Mouse (Mus musculus) thymus, postnatal 25 days (tissue): ENCODE results near the gene Sec23ip.
"Not testable (repeated sequence)": the region's sequence is repeated elsewhere in the genome, so short reads cannot be mapped to it uniquely, and the experiment has no call there.

Experiments used
- DNase-seq: peaks from one replicate; pipeline ENCODE4 v3.0.0; 2022

Sec23ip gene

DNA sequence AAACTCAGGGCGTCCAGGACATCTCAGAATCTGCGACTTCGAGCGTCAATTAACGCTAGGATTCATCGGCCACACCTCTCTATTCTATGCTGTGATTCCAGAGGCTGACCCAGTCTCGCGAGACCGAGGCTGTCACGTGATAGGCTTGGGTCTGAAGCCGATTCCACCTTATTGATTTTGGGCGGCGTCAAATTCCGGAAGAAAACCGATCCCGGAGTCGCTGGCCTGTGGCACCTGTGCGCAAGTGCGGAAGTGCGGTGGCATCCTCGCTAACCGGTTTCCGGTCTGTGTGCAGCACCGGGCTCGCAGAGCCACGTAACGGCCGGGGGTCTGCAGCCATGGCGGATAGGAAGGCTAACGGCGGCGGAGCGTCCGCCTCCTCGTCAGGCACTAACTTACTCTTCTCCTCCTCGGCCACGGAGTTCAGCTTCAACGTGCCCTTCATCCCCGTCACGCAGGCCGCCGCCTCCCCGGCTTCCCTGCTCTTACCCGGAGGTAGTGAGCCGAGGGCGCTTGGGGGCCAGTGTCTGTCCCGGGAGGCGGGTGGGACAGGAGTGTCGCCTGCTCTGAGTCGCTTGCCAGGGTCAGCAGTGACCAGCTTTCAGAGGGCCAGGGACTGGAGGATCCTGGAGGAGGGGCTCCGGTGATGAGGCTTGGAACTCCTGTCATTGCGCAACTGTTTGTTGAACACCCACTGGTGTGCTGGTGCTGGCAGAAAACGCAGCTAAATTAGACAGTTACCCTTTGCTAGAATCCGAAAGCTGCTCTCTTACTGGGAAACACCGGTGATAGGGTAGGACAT, at the start of gene Sec23ip:
Gene Sec23ip (plus strand): TSS at position 260 of the 802 bp plus-strand sequence.
- peak; percentile 97 for DNase-seq

DNA sequence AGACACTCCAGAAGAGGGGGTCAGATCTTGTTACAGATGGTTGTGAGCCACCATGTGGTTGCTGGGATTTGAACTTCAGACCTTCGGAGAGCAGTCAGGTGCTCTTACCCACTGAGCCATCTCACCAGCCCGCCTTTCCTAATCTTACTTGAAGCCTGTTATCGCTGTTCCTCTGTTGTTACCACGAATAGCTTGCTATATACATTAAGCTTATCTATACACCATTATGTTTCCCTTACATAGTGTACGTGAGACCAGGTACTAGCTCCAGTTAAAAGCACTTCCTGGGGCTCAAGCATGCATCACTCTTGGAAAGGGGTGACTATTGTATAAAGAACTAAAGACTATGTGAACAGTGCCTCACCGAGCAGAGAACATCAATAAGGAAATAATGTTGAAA, 44.8 kb upstream of the Sec23ip start:
- DNase-seq: not testable (repeated sequence)

DNA sequence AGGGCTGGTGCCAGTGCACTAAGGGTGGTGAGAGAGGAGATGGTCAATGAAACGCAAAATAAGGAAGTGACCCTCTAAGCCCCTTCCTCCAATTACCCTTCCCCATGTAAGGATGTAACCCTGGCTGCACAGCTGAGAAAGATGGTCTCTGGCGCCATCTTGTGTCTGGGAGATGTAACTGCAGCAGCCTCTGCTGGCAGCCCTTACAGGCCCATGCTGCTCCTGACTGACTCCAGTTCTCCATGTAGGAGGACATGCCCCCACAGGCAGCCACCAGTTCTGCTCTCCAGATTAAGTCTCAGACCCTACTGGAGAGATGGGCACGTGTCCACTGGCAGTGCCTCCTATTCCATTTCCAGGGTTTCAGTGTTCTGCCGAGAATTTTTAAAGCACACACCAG, 39.0 kb upstream of the Sec23ip start:
- peak; percentile 62 for DNase-seq

DNA sequence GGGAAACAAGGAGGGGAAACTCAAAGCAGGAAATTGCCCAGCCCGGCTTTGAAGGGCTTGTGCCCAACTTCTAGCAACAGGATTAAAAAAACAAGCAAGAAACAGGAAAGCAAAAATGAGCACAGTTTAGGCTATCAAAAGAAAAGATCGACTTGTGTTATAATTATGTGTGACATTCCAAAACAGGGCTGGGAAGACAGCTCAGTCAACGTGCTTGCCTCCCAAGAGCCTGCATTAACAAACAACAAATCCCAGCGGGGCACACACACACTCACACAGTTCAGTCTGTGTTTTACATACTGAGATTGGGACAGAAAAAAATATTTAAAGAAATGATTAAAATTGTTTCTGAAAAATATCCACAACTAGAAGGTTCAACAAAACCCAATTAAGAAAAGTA, 26.8 kb upstream of the Sec23ip start:
- DNase-seq: no peak

DNA sequence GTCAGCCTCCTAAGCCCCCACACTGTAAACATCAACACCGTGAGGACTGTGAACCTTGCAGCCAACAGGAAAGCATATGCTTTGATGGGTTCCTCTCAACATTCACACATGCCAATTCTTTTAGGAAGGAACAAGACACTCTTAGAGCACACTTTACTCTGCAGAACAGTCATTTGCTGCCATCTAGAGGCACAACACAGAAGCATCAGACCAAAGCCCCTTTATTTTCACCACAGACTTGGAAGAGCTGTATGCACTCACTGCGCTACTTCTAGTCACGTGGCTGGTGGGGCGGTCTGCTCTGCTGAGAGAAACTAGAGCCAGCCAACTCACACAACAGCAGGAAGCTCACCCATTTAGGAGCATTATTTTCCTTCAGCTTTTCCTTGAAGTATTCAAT, 20.0 kb upstream of the Sec23ip start:
- DNase-seq: peak; percentile 74

DNA sequence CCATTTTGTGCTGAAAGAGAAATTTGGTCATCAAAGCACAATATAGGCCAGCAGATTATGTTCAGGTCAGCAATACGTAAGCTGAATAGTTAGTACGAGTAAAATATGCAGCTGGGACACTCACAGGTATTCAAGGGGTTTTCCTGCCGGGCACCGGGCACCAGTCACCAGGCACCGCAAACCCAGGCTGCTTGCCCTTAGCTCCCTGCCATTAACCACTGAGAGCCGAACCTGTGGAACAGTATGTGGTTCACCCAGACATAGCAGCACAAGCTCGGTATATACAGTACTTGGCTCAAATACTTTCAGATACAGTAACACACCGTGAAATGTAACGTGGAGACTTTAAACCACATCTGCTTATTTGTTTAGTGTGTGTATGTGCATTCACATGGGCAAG, 19.6 kb upstream of the Sec23ip start:
- DNase-seq: no peak

DNA sequence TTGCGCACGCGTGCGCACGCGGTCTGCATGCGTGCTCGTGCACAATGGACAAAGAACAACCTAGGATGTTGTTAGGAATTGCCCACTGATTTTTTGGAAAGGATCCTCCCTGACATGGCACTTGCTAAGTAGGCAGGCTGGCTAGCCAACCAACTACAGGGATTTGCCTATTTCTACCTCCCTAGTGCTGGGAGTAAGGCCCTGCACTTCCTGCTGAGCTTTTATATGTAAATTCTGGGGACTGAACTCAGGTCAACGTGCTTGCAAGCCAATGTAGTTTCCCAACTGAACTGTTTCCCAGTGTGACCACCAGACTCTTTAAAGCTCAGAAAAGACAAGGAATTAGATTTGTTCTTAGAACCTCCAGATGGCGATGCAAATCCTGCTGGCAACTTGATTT, 17.7 kb upstream of the Sec23ip start:
- no peak for DNase-seq

DNA sequence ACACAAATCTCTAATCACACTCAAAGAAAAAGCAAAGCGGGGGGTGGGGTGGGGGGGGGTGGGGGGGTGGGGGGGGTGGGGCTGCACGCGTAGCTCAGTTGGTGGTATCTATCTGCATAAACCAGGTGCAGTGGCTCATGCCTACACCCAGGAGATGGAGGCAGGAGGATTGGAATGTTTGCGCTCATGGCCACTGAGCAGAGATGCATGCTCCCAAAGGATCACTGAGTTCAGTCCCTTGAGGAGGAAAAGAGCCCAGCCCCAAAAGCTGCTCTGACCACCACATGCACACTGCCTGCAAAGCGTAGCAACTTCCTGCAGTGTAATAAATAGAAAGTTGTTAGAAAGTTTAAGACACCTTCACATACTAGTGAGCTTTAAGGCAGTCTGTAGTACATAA, 17.0 kb upstream of the Sec23ip start:
- DNase-seq: no peak

DNA sequence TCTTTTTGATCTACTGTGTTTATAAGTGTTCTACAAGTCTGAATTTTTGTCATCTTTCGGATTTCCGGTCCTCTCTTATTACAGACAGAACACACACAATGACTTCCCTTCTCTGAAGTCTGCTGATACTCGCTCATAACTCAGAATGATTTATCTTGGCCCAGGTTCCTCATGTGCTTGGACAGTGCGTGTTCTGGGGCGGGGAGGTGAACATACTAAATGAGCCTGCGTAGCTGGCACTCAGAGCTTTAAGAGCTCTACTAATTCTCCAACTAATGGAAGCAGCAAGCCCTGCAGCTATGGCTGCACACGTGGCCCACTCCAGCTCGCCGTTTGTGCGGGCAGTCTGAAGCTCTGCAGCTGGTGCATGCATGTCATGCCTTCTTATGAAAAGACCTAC, 16.0 kb upstream of the Sec23ip start:
- DNase-seq: no peak

DNA sequence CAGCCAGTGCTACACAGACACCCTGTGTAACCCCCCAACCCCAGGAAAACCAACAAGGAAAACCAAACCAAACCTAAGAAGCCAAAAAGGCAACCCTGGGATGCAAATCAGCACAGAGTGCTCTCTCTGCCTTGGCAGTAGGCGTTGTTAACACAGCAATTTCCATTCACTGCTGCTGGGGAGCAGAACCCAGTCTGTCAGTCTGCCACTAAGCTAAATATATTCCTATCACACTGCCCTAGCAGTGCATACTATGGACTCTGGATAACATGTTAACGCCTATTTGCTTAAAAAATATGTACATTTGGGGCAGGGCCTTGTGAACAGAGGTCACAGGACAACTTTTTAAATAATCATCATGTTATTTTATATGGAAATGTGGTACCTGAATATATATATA, 13.2 kb upstream of the Sec23ip start:
- no peak for DNase-seq

DNA sequence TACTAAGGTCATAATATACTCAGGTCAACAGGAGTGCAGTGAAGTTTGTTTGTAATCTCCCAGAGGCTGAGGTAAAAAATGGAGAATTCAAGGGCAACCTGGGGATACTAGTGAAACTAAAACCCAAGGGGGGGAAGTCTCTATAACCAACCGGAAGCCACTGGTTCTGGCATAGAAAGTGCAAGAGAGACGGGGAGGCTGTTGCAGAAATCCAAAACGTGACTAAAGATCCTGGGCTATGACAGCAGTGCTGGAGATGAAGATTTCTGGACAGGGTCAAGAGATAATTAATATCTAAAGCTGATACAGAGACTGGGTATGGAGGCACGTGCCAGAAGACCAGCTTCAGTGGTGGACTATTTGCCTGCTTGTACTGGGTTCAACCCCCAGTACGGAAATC, 6.7 kb upstream of the Sec23ip start:
- no peak for DNase-seq

DNA sequence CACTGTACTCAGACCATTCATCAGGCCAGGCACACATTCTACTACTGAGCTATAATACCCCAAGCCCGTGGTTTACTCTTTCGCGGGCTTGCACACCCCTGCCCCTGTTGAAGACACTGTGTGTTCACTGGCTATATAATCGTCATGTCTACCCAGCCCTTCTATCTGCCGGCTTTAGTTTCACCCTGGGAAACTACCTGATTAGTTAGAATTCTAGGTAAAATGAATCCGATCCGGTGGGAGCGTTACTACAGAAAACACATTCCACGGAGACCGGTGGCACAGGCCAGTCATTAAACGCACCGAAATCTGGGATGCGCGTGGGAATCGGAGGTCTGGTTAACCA, 5.7 kb upstream of the Sec23ip start:
- DNase-seq: no peak

DNA sequence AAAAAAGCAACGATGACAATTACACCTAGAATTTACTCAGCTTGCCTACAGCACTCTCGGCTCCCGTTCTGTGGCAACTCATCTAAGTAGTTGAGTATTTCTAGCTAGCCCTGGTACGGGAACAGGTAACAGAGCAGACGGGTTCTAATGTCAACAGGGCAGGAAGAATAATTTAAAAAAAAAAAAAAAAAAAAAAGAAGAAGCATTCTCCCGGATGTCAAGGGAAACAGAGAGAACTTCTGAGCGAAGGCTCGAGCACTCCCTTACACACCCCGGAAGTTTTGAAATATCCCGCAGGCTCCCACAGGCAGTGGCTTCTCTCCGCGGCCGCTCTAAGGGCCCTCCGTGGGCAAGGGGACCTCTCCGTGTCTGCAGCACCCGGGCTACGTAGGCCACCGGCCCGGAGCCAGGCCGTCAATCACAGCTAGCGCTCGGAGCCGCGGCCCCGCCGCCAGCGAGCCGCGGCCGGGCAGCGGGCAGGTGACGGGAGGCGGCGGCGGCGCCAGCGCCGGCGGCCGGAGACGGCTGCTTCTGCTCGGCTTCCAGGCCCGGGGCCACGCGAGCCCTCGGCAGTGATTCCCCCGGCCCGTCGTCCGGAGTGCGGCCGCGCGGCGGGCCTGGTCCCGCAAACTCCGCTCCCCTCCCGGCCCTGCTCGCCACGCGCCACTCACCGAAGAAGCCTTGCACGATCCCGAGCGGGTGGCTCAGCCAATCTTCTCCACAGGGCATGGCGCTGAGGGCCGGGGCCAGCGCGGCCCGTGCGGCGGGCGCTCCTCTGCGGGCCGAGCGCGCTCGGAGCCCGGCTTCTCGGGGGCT, 5.1 kb upstream of the Sec23ip start:
- peak; percentile 64 for DNase-seq

DNA sequence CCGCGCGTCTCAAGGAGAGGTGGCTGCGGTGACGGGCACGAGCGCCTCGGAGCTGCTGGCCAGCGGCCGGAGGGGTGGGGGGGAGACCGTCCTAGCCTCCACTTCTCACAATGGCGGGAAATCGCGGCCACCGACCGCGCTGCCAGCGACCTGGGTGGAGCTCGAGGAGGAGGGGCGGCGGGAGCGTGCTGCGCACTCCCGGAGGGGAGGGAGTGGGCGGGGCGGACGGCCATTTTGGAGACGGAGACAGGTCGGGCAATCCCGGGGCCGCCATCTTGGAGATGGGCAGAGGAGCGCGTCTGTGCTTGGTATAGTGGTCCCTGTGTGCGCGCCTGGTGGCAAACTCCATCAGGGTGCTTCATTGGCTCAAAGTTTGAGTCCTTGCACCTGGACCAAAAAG, 4.4 kb upstream of the Sec23ip start, which contains the start of gene Mcmbp:
Gene Mcmbp (minus strand): TSS at position 162 of the 400 bp plus-strand sequence.
- DNase-seq: peak; percentile 97

DNA sequence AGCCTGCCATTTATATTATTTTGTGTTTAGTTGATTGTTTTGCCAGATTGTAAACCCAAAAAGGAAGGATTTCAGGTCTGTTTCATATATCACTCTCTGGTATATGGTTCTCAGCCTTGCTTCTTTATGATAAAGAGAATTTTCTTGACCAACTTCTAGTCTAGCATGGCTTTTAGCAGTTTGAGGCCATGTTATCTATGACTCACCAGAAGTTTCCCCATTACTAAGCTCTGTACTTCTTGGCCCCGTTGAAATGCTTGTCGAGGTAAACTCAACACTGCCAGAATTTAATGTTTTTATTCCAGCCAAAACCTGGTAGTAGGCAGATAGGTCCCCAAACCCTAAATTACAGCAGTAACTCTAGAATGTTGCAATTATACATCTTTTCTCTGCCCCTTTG, 845 bp upstream of the Sec23ip start:
- DNase-seq: no peak

DNA sequence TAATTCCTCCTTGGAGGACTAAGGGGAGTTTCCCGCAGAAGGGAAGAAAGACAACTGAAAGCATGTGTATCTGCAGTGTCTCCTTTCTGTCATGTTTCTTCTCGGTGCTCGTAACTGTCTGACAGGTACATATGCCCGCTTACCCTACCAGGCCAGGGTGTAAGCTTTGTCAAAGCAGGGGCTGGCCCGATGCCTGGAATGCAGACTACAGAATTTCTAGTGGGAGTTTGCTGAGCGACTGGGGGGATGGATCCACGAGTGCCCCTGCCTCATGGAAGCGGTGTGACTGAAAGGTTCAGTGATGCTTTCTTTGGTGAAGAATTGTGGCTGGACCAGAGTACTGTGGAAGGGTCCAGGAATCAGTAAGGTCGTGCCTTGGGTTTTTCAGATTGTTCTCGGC, 1.4 kb downstream of the Sec23ip start:
- DNase-seq: no peak

DNA sequence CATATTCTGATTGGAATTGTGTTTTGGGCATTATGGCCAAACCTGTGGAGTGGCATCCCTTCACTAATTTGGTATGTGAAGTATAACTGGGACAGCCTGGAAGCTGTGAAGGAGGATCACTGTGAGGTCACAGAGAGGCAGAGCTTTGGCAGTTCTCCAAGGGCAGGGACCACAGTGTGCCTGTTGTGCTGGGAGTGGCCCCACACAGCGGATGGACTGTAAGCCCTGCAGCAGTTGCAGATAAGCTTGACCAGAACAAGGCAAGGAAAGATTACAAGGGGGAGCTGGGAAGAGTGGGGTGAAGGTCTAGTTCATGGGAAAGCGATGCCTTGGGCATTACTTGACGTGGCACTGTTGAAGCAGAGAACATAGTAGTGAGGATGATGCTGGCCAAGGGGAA, 4.0 kb downstream of the Sec23ip start:
- no peak for DNase-seq

DNA sequence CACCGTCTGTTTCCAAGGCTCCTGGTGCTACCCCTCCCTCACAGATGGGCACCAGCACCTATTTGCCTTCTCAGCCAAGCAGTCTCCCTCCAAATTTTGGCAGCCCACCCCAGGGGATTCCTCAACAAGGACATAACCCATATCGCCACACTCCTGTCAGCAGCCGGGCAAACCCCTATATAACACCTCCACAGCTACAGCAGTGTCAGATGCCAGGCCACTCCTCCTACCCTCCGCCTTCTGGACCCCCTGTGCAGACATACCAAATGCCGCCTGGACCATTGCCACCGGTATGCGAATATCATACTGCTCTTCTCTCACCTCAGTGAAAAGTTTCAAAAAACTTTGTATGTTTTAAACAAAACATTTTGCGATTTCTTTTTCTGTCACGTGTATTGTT, 5.6 kb downstream of the Sec23ip start:
- no peak for DNase-seq

DNA sequence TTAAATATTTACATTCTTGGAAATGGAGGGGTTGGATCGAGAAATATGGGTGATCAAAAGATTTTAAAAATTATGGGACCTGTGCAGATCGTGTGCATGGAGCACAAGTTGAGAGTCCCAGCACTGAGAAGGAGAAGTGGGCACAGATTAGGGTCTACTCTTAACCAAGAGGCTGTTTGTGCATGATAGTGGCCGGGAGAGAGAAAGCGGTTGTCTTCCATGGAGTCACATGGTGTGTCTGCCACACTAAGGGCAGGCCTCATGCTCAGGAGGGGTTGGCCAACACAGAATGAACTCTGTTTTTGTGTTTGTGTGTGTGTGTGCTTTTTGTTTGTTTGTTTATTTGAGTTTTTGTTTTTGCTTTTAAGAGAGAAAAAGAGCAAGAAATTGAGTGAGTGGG, 7.3 kb downstream of the Sec23ip start:
- DNase-seq: no peak

DNA sequence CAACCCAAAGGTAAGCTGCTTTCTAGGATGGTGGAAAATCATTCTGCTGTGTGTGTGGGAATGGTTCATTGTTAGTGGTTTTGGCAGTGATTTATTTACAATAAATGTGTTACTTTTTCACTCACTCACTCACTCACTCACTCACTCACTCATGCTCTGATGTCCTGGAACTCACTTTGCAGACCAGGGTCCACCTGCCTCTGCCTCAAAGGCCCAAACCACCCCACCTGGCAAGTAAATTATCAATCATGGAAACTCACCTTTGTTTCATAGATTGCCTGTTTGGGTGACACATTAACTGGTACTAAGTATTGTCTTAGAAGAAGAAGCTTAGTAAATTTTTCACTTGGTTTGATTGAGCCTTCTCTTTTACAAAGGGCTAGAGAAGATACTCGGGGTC, 10.7 kb downstream of the Sec23ip start:
- DNase-seq: no peak

DNA sequence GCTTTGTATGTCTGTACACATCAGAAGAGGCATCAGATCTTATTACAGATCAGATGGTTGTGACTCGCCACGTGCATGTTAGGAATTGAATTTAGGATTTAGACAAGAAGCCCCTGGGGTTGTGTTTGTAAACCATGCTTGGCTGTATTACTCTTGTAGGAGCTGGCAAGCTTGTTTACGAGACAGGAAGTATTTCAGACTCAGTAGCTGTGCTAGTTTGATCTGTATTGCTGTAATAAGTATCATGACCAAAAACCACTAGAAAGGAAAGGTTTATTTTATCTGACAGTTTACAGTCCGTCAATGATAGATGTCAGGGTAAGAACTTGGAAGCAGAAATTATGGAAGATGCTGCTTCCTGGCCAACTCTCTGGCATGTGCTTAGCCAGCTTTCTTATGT, 14.2 kb downstream of the Sec23ip start:
- no peak for DNase-seq

DNA sequence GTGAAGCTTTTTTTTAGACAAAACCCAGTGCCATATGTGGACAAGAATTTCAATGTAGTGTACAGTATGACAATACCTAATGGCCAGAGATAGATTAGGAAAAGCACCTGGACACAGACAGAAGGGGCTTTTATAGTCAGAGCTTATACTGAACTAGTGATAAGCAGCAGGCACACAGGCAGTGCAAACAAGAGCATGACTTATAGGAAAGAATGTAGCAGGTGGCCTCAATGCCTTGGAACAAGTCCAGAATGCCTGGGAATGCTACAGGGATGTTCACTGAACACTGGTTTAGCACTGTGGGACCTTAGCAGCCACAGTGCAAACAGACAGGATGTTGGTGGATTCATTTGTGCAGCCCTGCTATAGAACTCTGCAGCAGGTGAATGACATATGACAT, 22.0 kb downstream of the Sec23ip start:
- no peak for DNase-seq

DNA sequence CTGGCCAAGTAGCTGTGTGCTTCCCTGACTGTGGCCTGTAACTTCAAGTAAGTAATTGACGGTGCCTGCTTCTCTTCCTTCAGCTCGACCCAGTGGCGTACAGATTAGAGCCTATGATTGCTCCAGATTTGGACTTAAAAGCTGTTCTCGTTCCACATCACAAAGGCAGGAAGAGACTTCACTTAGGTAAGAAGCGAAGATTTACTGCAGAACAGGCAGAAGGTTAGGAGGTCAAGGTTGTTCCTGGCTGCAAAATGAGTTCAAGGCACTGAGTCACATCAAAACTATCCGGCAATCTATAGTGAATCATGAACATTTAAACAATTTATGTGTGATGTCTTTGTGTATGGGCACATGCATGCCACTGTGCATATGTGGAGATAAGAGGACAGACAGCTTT, 32.5 kb downstream of the Sec23ip start:
- no peak for DNase-seq

DNA sequence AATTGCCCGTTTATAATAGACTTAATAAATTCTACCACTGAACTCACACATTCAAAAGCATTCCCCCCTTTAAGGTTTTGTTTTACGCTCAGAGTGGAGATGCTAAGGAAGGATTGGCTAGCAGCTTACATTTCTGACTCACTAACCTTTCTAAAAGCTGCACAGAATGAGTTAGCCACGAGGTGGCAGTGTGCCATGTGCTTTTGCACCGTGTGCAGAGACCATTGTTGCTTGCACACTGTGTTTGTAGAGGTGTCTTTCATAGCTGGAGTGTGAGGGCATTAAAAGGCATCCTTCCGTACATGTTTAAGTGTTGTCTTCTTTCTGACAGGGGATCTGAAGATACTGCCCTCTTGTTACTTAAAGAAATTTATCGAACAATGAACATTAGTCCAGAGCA, 34.6 kb downstream of the Sec23ip start:
- DNase-seq: peak; percentile 20

DNA sequence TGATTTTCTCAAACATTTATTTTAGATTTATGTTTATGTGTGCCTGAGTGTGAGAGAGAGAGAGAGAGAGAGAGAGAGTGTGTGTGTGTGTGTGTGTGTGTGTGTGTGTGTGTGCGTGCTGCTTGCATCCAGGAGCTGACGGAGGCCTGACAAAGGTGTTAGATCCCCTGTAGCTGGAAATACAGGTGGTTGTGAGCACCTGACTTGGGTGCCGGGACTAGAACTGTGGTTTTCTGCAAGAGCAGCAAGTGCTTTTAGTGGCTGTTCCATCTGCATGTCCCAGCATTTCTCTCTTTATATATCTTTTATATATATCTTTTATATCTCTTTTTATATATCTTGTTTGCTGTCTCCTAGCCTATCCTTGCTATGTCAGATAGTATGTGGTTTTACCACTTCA, 37.1 kb downstream of the Sec23ip start:
- no peak for DNase-seq
